Comparison of ENCODE assay signal across 8 mouse cellular contexts in genomic region chr11:60104810-60105592, GRCm38 (mm10). TPM values are rescaled to one million over a fixed set of nuclear protein-coding genes. Genes with fewer than 3 reads are reported as not detected.
DNase-seq lines count a peak whose midpoint lies in the region; ATAC-seq and TF ChIP-seq lines count a peak whose summit lies in the region.

Rai1 (plus strand) TSS chr11:60105013.

- H3K9me3 ChIP-seq in heart, embryonic 13.5 days, result no peaks in the 10 kb centered on the region
- no peaks in the 10 kb centered on the region for H3K9me3 ChIP-seq in liver, embryonic 12.5 days (replicated peaks)

- H3K4me2 ChIP-seq in heart, embryonic 13.5 days, result peak within 1 kb of the TSS; percentile 81
- H3K4me2 ChIP-seq in liver, embryonic 12.5 days, result peak within 1 kb of the TSS; percentile 97

- TF ChIP-seq CTCF in bone marrow macrophage, adult 2 months (IDR thresholded peaks at IDR 0.05; ENCODE audit: low read depth, low read length), result peak; percentile 46

- H3K4me1 ChIP-seq in bone marrow macrophage, adult 2 months (ENCODE audit: control insufficient read depth, insufficient read depth, low read length), result peaks cover 40% of the 10 kb centered on the region
- peaks cover 72% of the 10 kb centered on the region for H3K4me1 ChIP-seq in heart, embryonic 13.5 days
- peaks cover 78% of the 10 kb centered on the region for H3K4me1 ChIP-seq in liver, embryonic 12.5 days

- under 1% methylated on average over 38 of the region's 105 CpGs for WGBS in heart, embryonic 13.5 days
- WGBS in liver, embryonic 12.5 days (ENCODE audit: insufficient replicate concordance), result under 1% methylated on average over 102 of the region's 105 CpGs

- peak within 1 kb of the TSS; percentile 61 for H3K27ac ChIP-seq in bone marrow macrophage, adult 2 months (ENCODE audit: insufficient read depth, low read depth, low read length)
- H3K27ac ChIP-seq in heart, embryonic 13.5 days (replicated peaks), result peak within 1 kb of the TSS; percentile 99
- peak within 1 kb of the TSS; percentile 88 for H3K27ac ChIP-seq in liver, embryonic 12.5 days

- peak within 1 kb of the TSS; percentile 64 for H3K4me3 ChIP-seq in bone marrow macrophage, adult 2 months (ENCODE audit: insufficient read depth, low read length)
- H3K4me3 ChIP-seq in heart, embryonic 13.5 days, result peak within 1 kb of the TSS; percentile 88
- H3K4me3 ChIP-seq in liver, embryonic 12.5 days, result peak within 1 kb of the TSS; percentile 90

- ATAC-seq in heart, embryonic 13.5 days (ENCODE audit: extremely low read depth, insufficient number of reproducible peaks, low FRiP score, low TSS enrichment), result peak; percentile 68; the same call in 1 of the 2 replicates
- peak; percentile 68 for ATAC-seq in liver, embryonic 12.5 days

- peak within 1 kb of the TSS; percentile 99 for H3K9ac ChIP-seq in heart, embryonic 13.5 days
- H3K9ac ChIP-seq in liver, embryonic 12.5 days, result peak within 1 kb of the TSS; percentile 98

- no peaks in the 10 kb centered on the region for H3K27me3 ChIP-seq in heart, embryonic 13.5 days (replicated peaks)
- no peaks in the 10 kb centered on the region for H3K27me3 ChIP-seq in liver, embryonic 12.5 days (replicated peaks)
- no peaks in the 10 kb centered on the region for H3K27me3 ChIP-seq in splenic B cell, adult 2 months (ENCODE audit: control insufficient read depth, insufficient read depth, low read length, poor library complexity, severe bottlenecking)

- TF ChIP-seq POLR2A in bone marrow macrophage, adult 2 months (IDR thresholded peaks at IDR 0.05; ENCODE audit: borderline replicate concordance, low read depth, low read length), result no peak

- no peaks in the 10 kb centered on the region for H3K36me3 ChIP-seq in heart, embryonic 13.5 days
- no peaks in the 10 kb centered on the region for H3K36me3 ChIP-seq in liver, embryonic 12.5 days
- H3K36me3 ChIP-seq in splenic B cell, adult 2 months (ENCODE audit: control insufficient read depth, insufficient read depth, low read length, poor library complexity, severe bottlenecking), result no peaks in the 10 kb centered on the region

- peak; percentile 89 for DNase-seq in A20 (ENCODE audit: low read depth, low spot score)
- DNase-seq in fibroblast of lung, adult 2 months (ENCODE audit: low read depth), result peak; percentile 40
- DNase-seq in kidney, postnatal 10 days, result peak; percentile 96
- peak; percentile 94 for DNase-seq in naive thymus-derived CD4-positive, alpha-beta T cell, adult 2 months (ENCODE audit: low read depth)
- DNase-seq in splenic B cell, adult 2 months (ENCODE audit: low read depth, low spot score), result peak; percentile 92

RNA-seq across cellular contexts. Expression of gene Rai1, which starts in this region (rescaled TPM):
- polyA plus RNA-seq in bone marrow macrophage, adult 2 months (2012; ENCODE audit: insufficient read depth, insufficient read length, missing spikeins), result 11.3 and 12.9 TPM in 2 replicates
- polyA plus RNA-seq in heart, embryonic 13.5 days (2015; fragmentation: Nextera tagmentation; extraction: Ambion mirVana), result 16.1 and 18.2 TPM in 2 replicates
- polyA plus RNA-seq in liver, embryonic 12.5 days (2016; fragmentation: Nextera tagmentation; extraction: Ambion mirVana), result 11.3 and 11.6 TPM in 2 replicates

Comparison
In these comparisons a context has a peak if more than half of its experiments do, and no peak if none do; other contexts are left out.
1. Peak in every context shown above with its lines: DNase-seq, ATAC-seq, H3K4me3 ChIP-seq and H3K27ac ChIP-seq.
2. DNase-seq: peak in every context shown above with its lines; median percentile 96 in kidney, postnatal 10 days; 94 in naive thymus-derived CD4-positive, alpha-beta T cell, adult 2 months; 92 in splenic B cell, adult 2 months; 89 in A20; 40 in fibroblast of lung, adult 2 months.